In the genomic region with DNA sequence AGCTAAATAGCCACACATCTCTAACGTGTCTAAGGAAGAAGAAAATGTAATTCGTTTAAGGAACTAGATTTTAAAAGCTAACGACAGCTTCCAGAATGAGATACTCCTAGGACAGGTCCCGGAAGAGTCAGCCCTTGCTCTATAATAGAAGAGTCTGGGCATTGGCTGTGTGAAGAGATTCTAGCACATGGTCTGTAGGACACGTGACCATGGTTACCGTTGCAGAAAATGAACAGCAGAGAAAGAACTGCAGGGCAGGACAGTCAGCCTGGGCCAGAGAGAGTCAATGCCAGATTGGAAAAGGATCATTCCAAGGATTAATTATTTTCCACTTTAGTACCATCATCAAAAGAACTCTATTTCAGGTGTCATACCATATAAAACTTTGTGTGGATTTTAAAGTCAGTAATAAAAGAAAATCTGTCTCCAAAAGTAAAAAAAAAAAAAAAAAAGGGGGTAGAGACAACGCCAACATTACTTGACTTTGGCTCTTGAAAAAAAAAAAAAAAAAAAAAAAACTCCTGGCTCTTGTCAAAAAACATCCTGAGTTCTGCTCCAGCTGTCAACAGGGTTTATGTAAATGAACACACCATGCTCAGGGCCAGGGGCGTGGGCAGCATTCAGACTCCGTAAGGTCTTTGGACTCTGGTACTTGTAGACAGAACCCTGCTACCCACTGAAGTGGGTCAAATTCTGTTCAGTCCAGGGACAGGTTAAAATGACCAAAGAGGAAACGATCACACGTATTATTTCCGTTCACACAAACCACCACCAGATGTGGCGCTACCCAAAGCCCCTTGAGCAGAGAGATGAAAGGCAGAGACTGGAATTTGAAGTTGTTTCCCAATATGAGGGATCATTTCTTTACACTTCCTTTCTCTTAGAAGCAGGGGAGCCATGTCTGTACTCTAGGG, we compare ENCODE assay signal across 18 mouse cellular contexts. TPM values are rescaled to one million over a fixed set of nuclear protein-coding genes. Genes with fewer than 3 reads are reported as not detected.
DNase-seq lines count a peak whose midpoint lies in the region; ATAC-seq and TF ChIP-seq lines count a peak whose summit lies in the region.
"Had no signal": no experiment of that assay in that cellular context is flagged by ENCODE, and none has a peak within 500 bp of the region (broad histone marks: within the 10 kb centered on the region; RNA-seq: fewer than 3 reads in every experiment).

No protein-coding gene starts in this region.

- H3K4me1 ChIP-seq in hindbrain, embryonic 14.5 days (replicated peaks; ENCODE audit: control insufficient read depth, insufficient read depth, low read length): no peaks in the 10 kb centered on the region
- no peaks in the 10 kb centered on the region for H3K4me1 ChIP-seq in stomach, postnatal 0 days (replicated peaks; ENCODE audit: control insufficient read depth, insufficient read depth)
- H3K4me1 ChIP-seq: midbrain, embryonic 13.5 days had no signal

- H3K9ac ChIP-seq in hindbrain, embryonic 14.5 days: no peak overlapping the region
- H3K9ac ChIP-seq in stomach, postnatal 0 days (ENCODE audit: low read length): no peak overlapping the region
- H3K9ac ChIP-seq: embryonic facial prominence, embryonic 13.5 days; midbrain, embryonic 13.5 days had no signal

- peak; percentile 40 for DNase-seq in kidney, adult 8-10 months
- DNase-seq in kidney, postnatal 4 days: no peak
- DNase-seq in 416B (ENCODE audit: low read depth): peak; percentile 38
- DNase-seq in CD4-positive helper T cell, adult 2 months (ENCODE audit: low read depth, low spot score): peak; percentile 48
- DNase-seq in naive thymus-derived CD4-positive, alpha-beta T cell, adult 2 months (ENCODE audit: low read depth): peak; percentile 52
- DNase-seq in hindbrain, embryonic 14.5 days (ENCODE audit: low spot score): no peak
- no peak for DNase-seq in stomach, postnatal 0 days (ENCODE audit: low spot score)
- no peak for DNase-seq in layer of hippocampus, adult 18-20 months (ENCODE audit: low spot score in 2 of 2)
- DNase-seq: adrenal gland, adult 8-10 months; cerebellum, adult 11-12 months; gastrocnemius, adult 2 months; heart, adult 11 months; heart, postnatal 4 days; lung, adult 2 months; lung, postnatal 36 days had no signal

- H3K4me2 ChIP-seq in hindbrain, embryonic 14.5 days (replicated peaks): no peak overlapping the region
- H3K4me2 ChIP-seq in stomach, postnatal 0 days (replicated peaks; ENCODE audit: low read depth): no peak overlapping the region
- H3K4me2 ChIP-seq: embryonic facial prominence, embryonic 13.5 days; midbrain, embryonic 13.5 days had no signal

- no peak for ATAC-seq in hindbrain, embryonic 14.5 days (ENCODE audit: low FRiP score)
- no peak for ATAC-seq in stomach, postnatal 0 days (ENCODE audit: low FRiP score, low TSS enrichment)
- ATAC-seq: midbrain, embryonic 13.5 days had no signal

- no peak overlapping the region for H3K4me3 ChIP-seq in hindbrain, embryonic 14.5 days (replicated peaks; ENCODE audit: low read length)
- no peak overlapping the region for H3K4me3 ChIP-seq in stomach, postnatal 0 days (ENCODE audit: low read depth, low read length)
- H3K4me3 ChIP-seq: embryonic facial prominence, embryonic 13.5 days; gastrocnemius, adult 2 months; midbrain, embryonic 13.5 days had no signal

- H3K36me3 ChIP-seq in hindbrain, embryonic 14.5 days (replicated peaks; ENCODE audit: control insufficient read depth, insufficient read depth): no peaks in the 10 kb centered on the region
- no peaks in the 10 kb centered on the region for H3K36me3 ChIP-seq in stomach, postnatal 0 days (ENCODE audit: control insufficient read depth, insufficient read depth, low read length)
- H3K36me3 ChIP-seq: embryonic facial prominence, embryonic 13.5 days; midbrain, embryonic 13.5 days had no signal

- no peaks in the 10 kb centered on the region for H3K9me3 ChIP-seq in hindbrain, embryonic 14.5 days (ENCODE audit: control insufficient read depth, low read length)
- no peaks in the 10 kb centered on the region for H3K9me3 ChIP-seq in stomach, postnatal 0 days (ENCODE audit: control insufficient read depth, low read length)
- H3K9me3 ChIP-seq: embryonic facial prominence, embryonic 13.5 days; midbrain, embryonic 13.5 days had no signal

- TF ChIP-seq CTCF in stomach, postnatal 0 days (IDR thresholded peaks at IDR 0.05; ENCODE audit: low read depth): no peak

- no peak overlapping the region for H3K27ac ChIP-seq in hindbrain, embryonic 14.5 days
- no peak overlapping the region for H3K27ac ChIP-seq in stomach, postnatal 0 days (replicated peaks)
- H3K27ac ChIP-seq: embryonic facial prominence, embryonic 13.5 days; gastrocnemius, adult 2 months; midbrain, embryonic 13.5 days had no signal

- TF ChIP-seq EP300 in stomach, postnatal 0 days (optimal IDR thresholded peaks at IDR 0.05): no peak

- 89% methylated on average over 13 of the region's 13 CpGs for WGBS in hindbrain, embryonic 14.5 days
- WGBS in stomach, postnatal 0 days: 82% methylated on average over 13 of the region's 13 CpGs

- H3K27me3 ChIP-seq in hindbrain, embryonic 14.5 days (ENCODE audit: control insufficient read depth, insufficient read depth, low read length): no peaks in the 10 kb centered on the region
- H3K27me3 ChIP-seq in stomach, postnatal 0 days (ENCODE audit: control insufficient read depth, insufficient read depth, low read length): no peaks in the 10 kb centered on the region
- H3K27me3 ChIP-seq: embryonic facial prominence, embryonic 13.5 days; midbrain, embryonic 13.5 days had no signal

RNA-seq across cellular contexts. Expression of a gene that starts 33.1 kb away (rescaled TPM):
- 1.1 and 1.3 TPM in 2 replicates for polyA plus RNA-seq in hindbrain, embryonic 14.5 days (2014; fragmentation: Nextera tagmentation; extraction: Ambion mirVana)
- 23.0 and 23.8 TPM in 2 replicates for polyA plus RNA-seq in stomach, postnatal 0 days (2015; fragmentation: Nextera tagmentation; extraction: Ambion mirVana)
- total RNA-seq in layer of hippocampus, adult 18-20 months (2021): 1 to 10 TPM; 1.2 to 2.1 TPM
- total RNA-seq: common myeloid progenitor, adult 5-6 weeks; gastrocnemius, adult 2 months; heart, postnatal 4 days had no signal

RNA-seq across cellular contexts. Expression of a gene that starts 40.5 kb away (rescaled TPM):
- 242 and 256 TPM in 2 replicates for polyA plus RNA-seq in hindbrain, embryonic 14.5 days (2014; fragmentation: Nextera tagmentation; extraction: Ambion mirVana)
- 133 and 142 TPM in 2 replicates for polyA plus RNA-seq in stomach, postnatal 0 days (2015; fragmentation: Nextera tagmentation; extraction: Ambion mirVana)
- 10 to 100 TPM; 83.0 to 95.4 TPM for total RNA-seq in layer of hippocampus, adult 18-20 months (2021)

Comparison
In these comparisons a context has a peak if more than half of its experiments do, and no peak if none do; other contexts are left out.
1. DNase-seq: peak in kidney, adult 8-10 months (2 of 2), 416B (single experiment), CD4-positive helper T cell, adult 2 months (single experiment) and naive thymus-derived CD4-positive, alpha-beta T cell, adult 2 months (single experiment); none in kidney, postnatal 4 days (0 of 2), hindbrain, embryonic 14.5 days (single experiment), stomach, postnatal 0 days (single experiment) and layer of hippocampus, adult 18-20 months (0 of 2).
2. RNA of a gene that starts 33.1 kb away (polyA plus RNA-seq): 23.0 to 23.8 TPM in stomach, postnatal 0 days; 1.1 to 1.3 TPM in hindbrain, embryonic 14.5 days; every median in the first group is over 10 times any median in the second.